Mouse (Mus musculus) cerebellum, postnatal 36 days (tissue): Measurements from ENCODE around the gene Cep164.
A peak's percentile ranks its signal among the peaks of the same experiment; 100 is the strongest.
"Not testable (repeated sequence)": the region's sequence is repeated elsewhere in the genome, so short reads cannot be mapped to it uniquely, and the experiment has no call there.

ENCODE experiments used
- DNase-seq, 2 experiments: peaks; one replicate each; pipeline ENCODE4 v3.0.0; 2021 to 2022; ENCODE audit warnings: mixed read lengths in 2 of 2

Cep164 gene

DNA sequence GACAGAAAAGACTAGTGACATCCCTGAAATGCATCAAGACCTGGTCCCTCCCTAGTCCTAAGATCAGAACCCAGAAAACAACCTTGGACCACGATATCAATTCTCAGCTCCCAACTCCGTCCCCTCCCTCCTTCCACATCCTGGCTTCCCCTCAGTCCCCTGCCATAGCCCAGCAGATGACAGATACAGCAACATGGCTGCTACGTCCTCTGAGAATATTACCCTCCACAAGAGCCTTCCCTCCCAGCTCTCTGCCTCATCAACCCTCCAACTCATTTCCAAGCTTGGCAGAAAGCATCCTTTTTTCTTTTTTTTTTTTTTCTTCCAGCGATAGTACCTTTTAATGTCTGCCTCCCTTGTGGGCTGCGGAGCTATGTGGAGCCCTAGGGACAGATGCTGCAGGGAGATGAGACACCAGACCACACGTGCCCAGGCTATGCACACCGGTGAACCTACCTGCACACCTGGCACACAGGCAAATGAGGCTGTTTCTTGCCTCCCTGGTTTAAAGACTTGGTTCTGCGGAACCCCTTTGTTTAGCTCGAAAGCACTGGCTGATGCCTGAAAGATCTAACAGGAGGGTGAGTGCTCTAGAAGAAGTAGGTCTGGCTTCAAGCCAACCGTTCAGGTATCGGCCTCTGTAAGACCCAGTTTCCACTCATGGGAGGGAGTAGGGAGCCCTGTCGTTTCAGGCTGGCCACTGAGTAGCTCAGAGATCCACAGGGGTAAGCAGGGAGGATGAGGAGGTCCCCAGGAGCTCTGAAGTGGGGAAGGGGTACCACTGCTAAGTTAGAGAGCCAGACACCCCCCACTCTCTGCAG lies 45.0 kb downstream of the Cep164 start:
- DNase-seq, result no peak

- no peak for DNase-seq
Measured at GRCm38 (mm10) chr9:45779201-45779600, 49.3 kb downstream of the Cep164 start.

- DNase-seq, result not testable (repeated sequence)
Measured at GRCm38 (mm10) chr9:45776176-45776575, 52.3 kb downstream of the Cep164 start.

DNA sequence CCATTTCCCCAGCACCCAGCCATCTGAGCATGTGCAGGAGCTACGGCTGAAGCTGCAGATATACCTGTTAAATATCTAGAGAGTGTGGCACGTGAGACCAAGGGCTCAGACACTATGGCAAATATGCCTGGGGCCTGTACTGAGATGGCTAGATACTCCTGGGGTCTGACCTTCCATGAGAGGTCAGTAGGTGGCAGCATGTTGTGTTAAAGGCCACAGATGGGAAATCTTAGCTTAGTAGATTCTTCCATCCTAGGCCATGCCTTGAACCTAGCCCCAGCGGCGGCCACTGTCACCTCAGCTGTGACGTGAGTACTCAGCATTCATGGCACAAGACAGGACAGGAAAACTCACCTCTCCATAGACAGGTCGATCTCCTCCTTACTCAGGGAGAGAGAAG lies 54.4 kb downstream of the Cep164 start:
- no peak for DNase-seq

- DNase-seq, result no peak
Measured at GRCm38 (mm10) chr9:45769596-45769995, 58.9 kb downstream of the Cep164 start.

DNA sequence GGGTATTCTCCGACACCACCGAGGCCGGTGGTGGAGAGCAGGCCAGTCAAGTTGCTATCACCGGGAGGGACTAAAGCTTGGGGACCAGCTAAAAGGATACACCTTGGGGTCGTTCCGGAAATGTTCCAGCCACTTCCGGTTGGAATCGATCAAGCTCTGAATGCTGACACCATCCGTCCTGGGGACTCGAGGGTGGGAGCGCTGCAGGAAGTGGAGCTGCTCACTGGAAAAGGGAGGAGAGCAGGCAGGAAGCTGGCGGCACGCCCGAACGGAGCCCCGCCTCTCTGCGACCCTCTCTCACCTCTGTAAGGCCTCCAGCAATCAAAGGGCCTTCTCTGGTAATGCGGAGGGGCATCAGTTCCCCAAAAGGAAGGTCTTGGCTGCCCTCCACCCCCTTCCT lies 60.1 kb downstream of the Cep164 start:
- DNase-seq, result no peak

DNA sequence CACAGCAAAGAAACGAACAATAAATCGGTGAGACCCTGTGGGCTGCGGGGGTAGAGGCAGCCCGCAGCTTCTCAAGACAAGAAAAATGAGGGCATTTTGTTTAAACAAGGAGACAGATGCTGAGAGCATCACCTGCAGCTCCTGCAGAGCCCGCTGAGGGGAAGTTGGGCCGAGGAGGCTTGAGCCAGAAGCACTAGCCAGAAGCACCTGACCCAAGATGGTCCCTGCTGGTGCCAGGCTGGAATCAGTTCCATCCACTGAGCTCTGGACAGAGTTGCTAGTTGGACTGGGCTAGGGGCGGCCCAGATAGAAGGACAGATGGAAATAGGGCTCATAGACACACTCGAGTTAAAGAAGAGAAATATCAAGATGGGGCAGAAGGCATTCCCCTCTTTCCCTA lies 61.3 kb downstream of the Cep164 start:
- DNase-seq, result peak in 1 of 2 experiments; percentile 38

- DNase-seq, result no peak
Measured at GRCm38 (mm10) chr9:45766195-45766594, 62.3 kb downstream of the Cep164 start.

- peak; percentile 82 to 89 for DNase-seq
Measured at GRCm38 (mm10) chr9:45754452-45755091, 73.9 kb downstream of the Cep164 start.

DNA sequence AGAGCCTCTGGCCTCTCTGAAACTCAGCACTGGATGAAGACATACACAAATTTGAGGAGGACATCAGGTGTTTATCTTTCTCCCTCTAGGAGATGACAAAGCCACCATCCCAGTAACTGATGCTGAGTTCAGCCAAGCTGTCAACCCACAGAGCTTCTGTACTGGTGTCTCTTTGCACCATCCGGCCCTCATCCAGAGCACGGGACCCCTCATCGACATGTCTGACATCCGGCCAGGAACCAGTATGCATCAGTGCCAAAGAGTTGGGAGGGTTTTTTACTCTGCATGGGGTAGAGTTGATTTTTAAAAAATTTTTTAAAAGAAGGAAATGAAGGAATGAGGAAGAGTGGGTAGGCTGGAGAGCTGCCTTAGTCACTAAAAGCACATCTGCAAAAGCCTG lies 78.6 kb downstream of the Cep164 start:
- no peak for DNase-seq

GRCm38 (mm10) chr9:45745451-45745850 lies 83.0 kb downstream of the Cep164 start:
- DNase-seq, result no peak

GRCm38 (mm10) chr9:45740584-45740980 lies 87.9 kb downstream of the Cep164 start:
- DNase-seq, result peak; percentile 55 to 64

DNA sequence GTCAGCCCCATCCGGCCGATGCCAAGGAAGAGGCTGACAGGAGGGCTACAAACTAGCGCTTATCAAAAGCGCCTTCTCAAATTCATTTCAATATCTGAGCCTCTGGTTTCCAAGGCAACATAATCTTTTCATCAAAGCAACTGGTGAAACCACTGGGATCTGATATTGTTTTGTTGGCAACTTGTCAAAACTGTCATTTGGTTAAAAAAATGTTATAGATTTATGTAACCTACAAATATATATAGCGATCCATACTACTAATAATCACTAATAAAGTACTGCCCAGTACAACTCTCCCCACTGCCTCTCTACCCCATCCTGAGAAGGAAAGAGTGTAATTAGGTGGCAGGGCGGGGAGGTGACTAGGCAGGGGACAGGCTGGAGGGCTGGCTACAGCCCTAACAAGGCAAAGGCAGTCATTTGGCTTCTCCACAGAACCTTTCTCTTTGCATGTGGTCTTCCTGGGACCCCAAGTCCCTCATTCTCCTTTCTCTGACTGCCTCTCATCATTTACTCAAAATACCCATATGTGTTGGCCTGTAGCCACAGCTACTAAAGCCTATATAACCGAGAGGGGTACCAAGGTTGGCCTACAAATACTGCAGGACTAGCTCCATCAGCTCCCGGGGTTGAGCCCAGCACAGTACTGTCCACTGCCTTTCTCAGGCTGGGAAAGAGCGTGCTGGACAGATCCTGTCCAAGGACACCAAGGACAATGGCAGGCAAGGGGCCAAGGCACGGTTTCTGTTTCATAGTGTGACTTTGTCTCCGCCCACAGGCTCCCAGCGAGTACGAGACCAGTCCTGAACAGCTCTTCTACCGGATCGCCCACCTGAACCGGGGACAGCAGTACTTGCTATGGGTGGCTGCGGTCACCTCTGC lies 88.5 kb downstream of the Cep164 start:
- peak; percentile 53 to 57 for DNase-seq

DNA sequence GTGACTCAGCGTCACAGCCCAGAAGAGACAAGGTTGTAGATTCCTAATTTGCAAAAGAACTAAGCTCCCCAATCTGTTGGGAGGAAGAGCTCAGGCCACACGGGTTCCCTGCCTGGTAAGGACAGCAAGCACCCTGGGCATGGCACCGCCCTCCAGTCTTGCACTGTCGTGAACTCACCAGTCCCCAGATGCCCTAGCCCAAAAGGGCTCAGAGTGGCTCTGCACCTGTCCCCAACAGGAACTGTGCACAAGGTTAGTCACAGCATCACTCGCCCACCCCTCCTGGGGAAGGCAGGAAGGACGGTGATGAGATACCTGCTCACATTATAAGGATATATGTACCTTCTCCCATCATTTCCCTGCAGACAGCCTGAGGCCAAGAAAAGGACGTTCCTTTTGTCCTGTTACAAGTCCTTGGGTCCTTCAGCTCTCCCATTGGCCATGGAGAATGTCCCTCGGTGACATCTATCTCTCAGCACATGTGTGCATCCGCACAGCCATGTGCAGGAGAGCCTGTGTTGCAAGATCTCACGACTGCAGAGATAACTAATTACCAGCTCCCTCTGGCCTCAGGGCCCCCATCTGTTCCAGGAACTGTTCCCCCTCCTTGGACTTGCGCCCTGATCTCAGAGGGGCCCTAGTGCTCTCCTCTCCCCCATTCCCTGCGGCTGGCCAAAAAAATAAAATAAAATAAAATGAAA lies 89.3 kb downstream of the Cep164 start:
- peak in 1 of 2 experiments; percentile 31 for DNase-seq

DNA sequence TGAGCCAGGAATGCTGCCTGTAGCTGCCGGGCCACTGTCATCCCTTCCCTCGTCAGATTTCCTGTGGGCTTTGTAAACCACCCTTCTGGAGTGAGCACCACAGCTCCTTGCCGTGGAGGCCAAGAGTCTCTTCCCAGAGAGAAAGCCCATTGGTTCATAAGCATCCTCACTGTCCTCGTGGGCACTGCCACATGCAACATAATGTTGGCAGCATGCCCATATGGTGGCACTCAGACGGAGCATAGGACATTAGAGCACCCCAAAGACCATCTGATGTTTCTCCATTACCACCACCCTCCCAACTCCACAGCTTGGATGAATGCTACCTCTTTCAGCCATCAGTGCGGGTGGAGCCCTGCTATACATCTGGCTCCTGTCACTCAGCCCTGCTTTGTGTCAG lies 95.2 kb downstream of the Cep164 start:
- peak; percentile 25 to 28 for DNase-seq

DNA sequence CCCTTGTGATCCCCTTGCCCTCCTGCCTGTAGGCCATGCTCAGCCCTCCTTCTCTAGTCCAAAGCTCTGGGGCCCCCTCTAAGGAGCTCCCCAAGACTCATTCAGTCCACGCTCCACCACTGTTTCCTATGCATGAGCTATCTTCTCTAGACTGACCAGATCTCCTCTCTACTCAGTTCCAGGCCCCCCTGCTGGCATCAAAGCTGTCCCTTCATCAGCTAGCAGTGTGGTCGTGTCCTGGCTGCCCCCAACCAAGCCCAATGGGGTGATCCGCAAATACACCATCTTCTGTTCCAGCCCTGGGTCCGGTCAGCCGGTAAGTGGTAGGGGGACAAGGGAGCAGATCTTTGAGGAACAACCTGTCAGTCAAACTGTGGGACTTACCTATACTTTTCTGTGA lies 96.6 kb downstream of the Cep164 start:
- DNase-seq, result peak; percentile 49 to 55

DNA sequence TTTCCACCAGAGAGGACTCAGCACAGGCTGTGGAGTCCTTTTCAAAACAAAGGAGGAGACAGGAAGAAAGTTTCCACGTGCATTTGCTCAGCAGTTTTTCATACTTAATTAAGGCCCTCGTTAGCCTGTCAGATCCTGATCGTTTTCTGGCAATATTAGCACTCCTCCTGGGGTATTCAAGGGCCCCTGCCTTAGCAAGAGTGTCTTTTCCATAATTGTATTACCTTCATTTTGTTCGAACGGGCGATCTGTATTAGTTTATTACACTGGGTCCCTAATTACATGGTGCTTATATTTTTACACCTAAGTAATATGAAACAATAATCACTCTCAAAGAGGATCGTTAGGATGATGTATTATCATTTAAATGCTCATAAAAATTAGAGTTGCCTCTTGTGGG lies 108.5 kb downstream of the Cep164 start:
- DNase-seq, result no peak
